Comparison of ENCODE assay signal across 34 mouse cellular contexts in genomic region chr17:27225801-27226200, GRCm38 (mm10). TPM values are rescaled to one million over a fixed set of nuclear protein-coding genes. Genes with fewer than 3 reads are reported as not detected.
"Had no signal": no experiment of that assay in that cellular context is flagged by ENCODE, and none has a peak within 500 bp of the region (broad histone marks: within the 10 kb centered on the region; RNA-seq: fewer than 3 reads in every experiment).

No protein-coding gene starts in this region.

- H3K4me2 ChIP-seq: limb, embryonic 12.5 days; limb, embryonic 13.5 days; limb, embryonic 15.5 days; liver, embryonic 11.5 days; liver, embryonic 12.5 days; liver, embryonic 13.5 days; liver, embryonic 15.5 days; lung, embryonic 14.5 days; lung, embryonic 15.5 days; midbrain, embryonic 11.5 days; midbrain, embryonic 12.5 days; midbrain, embryonic 13.5 days; midbrain, embryonic 15.5 days; neural tube, embryonic 12.5 days had no signal

- H3K4me3 ChIP-seq: limb, embryonic 10.5 days; limb, embryonic 12.5 days; limb, embryonic 13.5 days; limb, embryonic 15.5 days; liver, embryonic 12.5 days; liver, embryonic 13.5 days; liver, embryonic 15.5 days; lung, embryonic 15.5 days; megakaryocyte, embryonic 14.5 days; midbrain, embryonic 10.5 days; midbrain, embryonic 12.5 days; midbrain, embryonic 13.5 days; midbrain, embryonic 15.5 days; myocyte; neural tube, embryonic 12.5 days had no signal

- H3K27ac ChIP-seq: limb, embryonic 10.5 days; limb, embryonic 12.5 days; limb, embryonic 13.5 days; limb, embryonic 15.5 days; liver, embryonic 12.5 days; liver, embryonic 13.5 days; liver, embryonic 14.5 days; liver, embryonic 15.5 days; lung, embryonic 15.5 days; macrophage; midbrain, embryonic 10.5 days; midbrain, embryonic 12.5 days; midbrain, embryonic 13.5 days; midbrain, embryonic 15.5 days; neural tube, embryonic 12.5 days had no signal

- H3K9me3 ChIP-seq: limb, embryonic 10.5 days; limb, embryonic 13.5 days; limb, embryonic 15.5 days; liver, embryonic 12.5 days; liver, embryonic 13.5 days; liver, embryonic 15.5 days; lung, embryonic 15.5 days; midbrain, embryonic 10.5 days; midbrain, embryonic 13.5 days; midbrain, embryonic 15.5 days; neural tube, embryonic 12.5 days had no signal

- H3K36me3 ChIP-seq: limb, embryonic 10.5 days; limb, embryonic 12.5 days; limb, embryonic 13.5 days; limb, embryonic 15.5 days; liver, embryonic 12.5 days; liver, embryonic 13.5 days; liver, embryonic 15.5 days; lung, embryonic 15.5 days; midbrain, embryonic 10.5 days; midbrain, embryonic 12.5 days; midbrain, embryonic 13.5 days; midbrain, embryonic 15.5 days; neural tube, embryonic 12.5 days had no signal

- ATAC-seq: liver, embryonic 12.5 days; liver, postnatal 0 days; lung, postnatal 0 days; midbrain, embryonic 13.5 days; midbrain, embryonic 15.5 days; midbrain, embryonic 16.5 days had no signal

- H3K27me3 ChIP-seq: liver, embryonic 13.5 days; liver, embryonic 15.5 days; lung, embryonic 15.5 days; midbrain, embryonic 12.5 days; midbrain, embryonic 15.5 days; neural tube, embryonic 12.5 days had no signal

- H3K9ac ChIP-seq: limb, embryonic 12.5 days; limb, embryonic 13.5 days; limb, embryonic 15.5 days; liver, embryonic 12.5 days; liver, embryonic 13.5 days; liver, embryonic 14.5 days; liver, embryonic 15.5 days; liver, postnatal 0 days; lung, embryonic 14.5 days; lung, embryonic 15.5 days; midbrain, embryonic 12.5 days; midbrain, embryonic 13.5 days; midbrain, embryonic 15.5 days; neural tube, embryonic 12.5 days had no signal

- DNase-seq: left cerebral cortex, postnatal 4 days; liver; liver, embryonic 13.5 days; liver, postnatal 0 days; lung, adult 18-20 months; lung, adult 2 months; lung, embryonic 14.5 days; lung, postnatal 10 days; lung, postnatal 14 days; lung, postnatal 36 days; lung, postnatal 4 days; midbrain, embryonic 14.5 days had no signal

- H3K4me1 ChIP-seq: limb, embryonic 12.5 days; limb, embryonic 13.5 days; limb, embryonic 15.5 days; liver, embryonic 12.5 days; liver, embryonic 13.5 days; liver, embryonic 15.5 days; lung, embryonic 15.5 days had no signal

RNA-seq across cellular contexts. Expression of gene Ip6k3, which starts 58.2 kb away (rescaled TPM):
- polyA plus RNA-seq: limb, embryonic 10.5 days; liver, adult 2 months; lung, embryonic 14.5 days; macrophage; midbrain, embryonic 10.5 days; midbrain, postnatal 0 days had no signal
